Mouse (Mus musculus): ENCODE measurements around the gene Slc11a2. TPM values are rescaled to one million over a fixed set of nuclear protein-coding genes. Genes with fewer than 3 reads are reported as not detected.

The Slc11a2 gene
- polyA plus RNA-seq, 1 experiment from 2014 or later, result 27.1 TPM

DNA sequence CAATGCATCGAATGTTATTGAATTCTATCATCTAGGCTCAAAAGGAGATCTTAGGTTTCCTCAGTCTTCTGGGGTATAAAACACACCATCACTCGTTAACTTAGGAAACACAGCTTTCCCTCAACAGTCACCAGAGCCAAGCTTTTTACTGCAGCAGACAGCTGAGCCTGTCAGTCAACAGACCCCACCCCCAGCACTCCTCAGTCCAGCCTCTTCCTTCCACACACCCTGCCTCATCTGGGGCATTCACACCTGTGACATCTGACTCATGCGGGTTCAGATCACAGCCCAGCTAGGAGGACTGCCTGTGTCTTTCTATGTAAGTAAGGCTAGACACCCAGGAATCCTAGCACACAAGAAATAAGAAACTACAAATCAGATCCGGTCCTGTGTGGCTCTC is 10.9 kb downstream of the Slc11a2 start:
- Histone ChIP-seq H3K4me2 (replicated peaks) (no peak overlapping the region), H3K4me1 (0 out of 2 replicates have a peak, but pooled peaks cover 3% of the 10 kb centered on the region), H3K4me3 (no peak overlapping the region), H3K9me3 (no peaks in the 10 kb centered on the region), H3K9ac (no peak overlapping the region), H3K36me3 (peaks cover 25% of the 10 kb centered on the region), H3K27me3 (replicated peaks) (no peaks in the 10 kb centered on the region), H3K27ac (no peak overlapping the region)
- WGBS, result 76% methylated on average over 4 of the region's 4 CpGs
- no peak for ATAC-seq (ENCODE audit: low FRiP score, low read depth)

DNA sequence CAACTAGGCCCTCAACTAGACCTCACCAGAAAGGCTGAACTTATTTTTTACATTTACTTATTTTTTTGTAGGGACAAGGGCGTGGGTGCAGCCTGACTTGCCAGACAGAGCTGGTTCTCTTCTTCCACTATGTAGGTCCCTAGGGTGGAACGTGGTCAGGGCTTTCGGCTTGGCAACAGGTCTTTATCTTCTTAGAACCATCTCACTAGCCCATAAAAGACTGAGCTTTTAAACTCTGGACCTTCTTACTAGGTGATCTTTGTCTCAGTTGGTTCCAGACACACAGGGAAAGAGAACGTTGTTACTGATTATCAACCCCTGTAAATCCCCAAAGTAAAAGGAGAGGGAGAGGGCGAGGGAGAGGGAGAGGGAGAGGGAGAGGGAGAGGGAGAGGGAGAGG is 11.6 kb downstream of the Slc11a2 start:
- Histone ChIP-seq H3K9ac (no peak overlapping the region), H3K4me3 (no peak overlapping the region), H3K4me2 (replicated peaks) (no peak overlapping the region), H3K4me1 (0 out of 2 replicates have a peak, but pooled peaks cover 3% of the 10 kb centered on the region), H3K9me3 (no peaks in the 10 kb centered on the region), H3K27me3 (replicated peaks) (no peaks in the 10 kb centered on the region), H3K36me3 (peaks cover 31% of the 10 kb centered on the region), H3K27ac (no peak overlapping the region)
- 80% methylated on average over 4 of the region's 5 CpGs for WGBS
- no peak for ATAC-seq (ENCODE audit: low FRiP score, low read depth)

DNA sequence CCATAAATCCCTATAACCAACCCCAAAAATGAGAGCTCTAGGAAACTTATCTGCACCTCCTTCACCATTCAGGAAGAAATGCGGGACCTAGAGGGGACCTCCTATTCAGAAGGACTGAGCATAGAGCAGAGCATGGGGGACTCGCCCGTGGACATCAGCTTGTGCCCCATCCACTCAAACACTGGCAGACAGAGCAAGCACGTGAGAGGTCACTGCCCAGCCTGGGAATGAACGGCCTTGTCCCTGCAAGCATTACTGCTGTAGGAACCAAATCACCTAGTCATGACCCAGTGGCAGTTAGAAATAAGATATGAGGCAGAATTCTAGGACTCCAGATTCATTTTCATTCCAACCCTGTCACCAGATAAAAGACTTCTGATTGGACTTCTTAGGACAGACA is 13.1 kb downstream of the Slc11a2 start:
- no peaks in the 10 kb centered on the region for H3K9me3 ChIP-seq
- no peak overlapping the region for H3K4me2 ChIP-seq (replicated peaks)
- H3K9ac ChIP-seq, result no peak overlapping the region
- peaks cover 38% of the 10 kb centered on the region for H3K36me3 ChIP-seq
- ATAC-seq (ENCODE audit: low FRiP score, low read depth), result no peak
- WGBS, result 91% methylated on average over 5 of the region's 5 CpGs
- no peaks in the 10 kb centered on the region for H3K4me1 ChIP-seq
- no peak overlapping the region for H3K4me3 ChIP-seq
- H3K27me3 ChIP-seq (replicated peaks), result no peaks in the 10 kb centered on the region
- H3K27ac ChIP-seq, result no peak overlapping the region

DNA sequence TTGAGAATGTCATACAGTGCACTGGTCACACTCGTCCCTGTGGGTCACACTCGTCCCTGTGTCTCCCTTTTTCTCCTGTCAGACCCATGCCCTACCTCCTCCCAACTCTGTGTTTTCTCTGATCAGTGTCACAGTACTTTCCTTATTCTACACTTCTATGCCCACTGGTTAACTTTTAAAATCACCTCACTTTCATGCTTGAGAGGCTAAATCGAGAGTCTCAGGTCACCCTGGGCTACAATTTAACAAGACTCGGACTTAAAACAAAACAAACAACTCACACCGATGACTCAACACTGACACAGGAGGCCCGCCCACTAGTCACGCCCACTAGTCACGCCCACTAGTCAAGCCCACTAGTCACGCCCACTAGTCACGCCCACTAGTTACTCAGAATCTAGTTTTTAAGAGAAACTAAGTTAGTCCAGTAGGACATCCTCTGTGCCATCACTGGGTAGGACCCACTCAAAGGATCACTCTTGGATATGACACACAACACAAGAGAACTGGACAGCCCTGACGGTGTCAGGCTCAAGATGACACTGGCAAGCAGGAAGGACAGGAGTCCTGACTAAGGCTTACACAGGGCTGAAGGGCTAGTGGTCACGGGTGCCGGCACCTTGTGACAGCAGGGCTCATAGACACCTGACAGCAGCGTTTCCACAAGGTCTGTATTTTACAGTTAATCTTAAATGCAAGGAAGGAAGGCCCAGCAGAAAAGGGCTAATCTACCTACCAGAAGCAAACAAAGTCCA is 13.8 kb downstream of the Slc11a2 start:
- no peak for ATAC-seq (ENCODE audit: low FRiP score, low read depth)
- no peak overlapping the region for H3K27ac ChIP-seq
- H3K36me3 ChIP-seq, result peaks cover 41% of the 10 kb centered on the region
- H3K4me1 ChIP-seq, result no peaks in the 10 kb centered on the region
- no peaks in the 10 kb centered on the region for H3K27me3 ChIP-seq (replicated peaks)
- H3K9ac ChIP-seq, result no peak overlapping the region
- WGBS, result 54% methylated on average over 14 of the region's 14 CpGs
- no peaks in the 10 kb centered on the region for H3K9me3 ChIP-seq
- no peak overlapping the region for H3K4me3 ChIP-seq
- no peak overlapping the region for H3K4me2 ChIP-seq (replicated peaks)

DNA sequence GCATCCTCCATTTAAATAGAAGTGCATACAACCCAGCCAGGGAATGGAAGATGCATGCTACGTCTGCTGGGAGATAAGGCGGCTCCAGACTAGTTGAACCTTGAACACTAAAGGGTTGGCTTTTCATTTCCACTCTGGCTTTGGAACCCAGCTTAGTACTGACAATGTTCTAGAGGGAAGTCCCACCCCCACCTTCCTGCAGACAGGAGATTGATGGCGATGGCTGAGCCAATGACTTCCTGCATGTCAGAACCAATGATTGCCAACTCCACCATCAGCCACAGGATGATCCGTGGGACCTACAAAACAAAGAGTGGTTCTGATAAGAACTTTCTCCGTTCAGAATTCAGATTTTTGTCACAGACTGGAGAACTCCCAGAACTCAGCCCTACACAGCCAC is 18.8 kb downstream of the Slc11a2 start:
- H3K27ac ChIP-seq, result no peak overlapping the region
- WGBS, result 89% methylated on average over 5 of the region's 5 CpGs
- H3K9me3 ChIP-seq, result no peaks in the 10 kb centered on the region
- no peak for ATAC-seq (ENCODE audit: low FRiP score, low read depth)
- H3K4me1 ChIP-seq, result no peaks in the 10 kb centered on the region
- H3K9ac ChIP-seq, result no peak overlapping the region
- no peaks in the 10 kb centered on the region for H3K27me3 ChIP-seq (replicated peaks)
- no peak overlapping the region for H3K4me2 ChIP-seq (replicated peaks)
- peaks cover 81% of the 10 kb centered on the region for H3K36me3 ChIP-seq
- H3K4me3 ChIP-seq, result no peak overlapping the region

DNA sequence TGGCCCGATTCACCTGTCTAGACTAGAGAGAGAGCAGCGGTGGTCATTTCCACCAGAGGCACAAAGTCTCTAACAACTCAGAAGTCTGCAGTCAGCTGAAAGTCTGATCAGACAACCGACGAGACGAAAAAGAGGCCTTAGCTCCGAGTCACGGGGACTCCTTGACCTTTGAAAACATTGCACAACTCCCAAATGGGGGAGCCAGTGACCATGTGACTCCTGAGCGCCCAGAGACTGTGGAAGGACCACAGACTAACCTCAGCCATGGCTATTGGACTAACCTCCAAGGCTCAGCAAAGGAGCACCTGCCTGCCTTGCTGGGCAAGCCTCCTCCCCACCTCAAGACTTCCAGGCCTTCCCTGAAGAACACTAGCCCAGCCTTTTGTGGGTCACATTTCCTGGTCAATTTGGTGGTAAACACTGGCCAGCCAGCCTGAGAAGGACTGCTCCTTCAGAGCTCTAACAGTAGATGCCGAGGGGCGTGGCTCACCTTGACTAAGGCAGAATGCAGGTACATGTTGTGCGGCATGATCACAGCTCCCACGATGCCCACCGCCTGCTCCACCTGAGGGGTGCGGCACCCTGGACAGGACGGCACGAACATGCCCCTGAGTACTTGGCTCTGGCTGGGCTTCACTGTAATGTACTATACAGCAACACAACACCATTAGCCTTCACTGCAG is 21.4 kb downstream of the Slc11a2 start:
- H3K27me3 ChIP-seq (replicated peaks), result no peaks in the 10 kb centered on the region
- no peak for ATAC-seq (ENCODE audit: low FRiP score, low read depth)
- no peak overlapping the region for H3K9ac ChIP-seq
- no peak overlapping the region for H3K4me2 ChIP-seq (replicated peaks)
- 95% methylated on average over 16 of the region's 16 CpGs for WGBS
- H3K4me1 ChIP-seq, result no peaks in the 10 kb centered on the region
- H3K27ac ChIP-seq, result no peak overlapping the region
- no peaks in the 10 kb centered on the region for H3K9me3 ChIP-seq
- peaks cover 84% of the 10 kb centered on the region for H3K36me3 ChIP-seq
- no peak overlapping the region for H3K4me3 ChIP-seq

DNA sequence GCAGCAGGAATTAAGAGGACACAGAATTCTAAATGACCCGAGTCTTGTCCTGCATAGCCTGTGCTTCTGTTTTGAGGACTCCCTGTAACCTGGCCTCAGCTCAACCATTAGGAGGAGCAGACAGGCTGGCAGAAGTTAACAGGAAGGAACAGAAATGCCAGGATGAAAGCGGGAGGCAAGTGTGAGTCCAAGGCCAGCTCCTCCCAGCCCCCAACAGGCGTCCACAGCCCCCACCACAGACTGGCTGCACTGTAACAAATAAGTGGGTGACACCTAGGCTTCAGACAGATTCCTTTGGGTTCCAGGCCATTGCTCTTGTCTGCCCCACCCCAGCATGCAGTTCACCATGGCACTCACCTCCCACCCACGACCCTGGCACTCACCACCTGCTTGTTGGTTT is 22.1 kb downstream of the Slc11a2 start:
- ATAC-seq (ENCODE audit: low FRiP score, low read depth), result no peak
- H3K4me1 ChIP-seq, result no peaks in the 10 kb centered on the region
- H3K4me2 ChIP-seq (replicated peaks), result no peak overlapping the region
- H3K27ac ChIP-seq, result no peak overlapping the region
- H3K36me3 ChIP-seq, result peaks cover 84% of the 10 kb centered on the region
- no peaks in the 10 kb centered on the region for H3K9me3 ChIP-seq
- WGBS, result 88% methylated on average over 4 of the region's 4 CpGs
- no peaks in the 10 kb centered on the region for H3K27me3 ChIP-seq (replicated peaks)
- no peak overlapping the region for H3K9ac ChIP-seq
- no peak overlapping the region for H3K4me3 ChIP-seq

DNA sequence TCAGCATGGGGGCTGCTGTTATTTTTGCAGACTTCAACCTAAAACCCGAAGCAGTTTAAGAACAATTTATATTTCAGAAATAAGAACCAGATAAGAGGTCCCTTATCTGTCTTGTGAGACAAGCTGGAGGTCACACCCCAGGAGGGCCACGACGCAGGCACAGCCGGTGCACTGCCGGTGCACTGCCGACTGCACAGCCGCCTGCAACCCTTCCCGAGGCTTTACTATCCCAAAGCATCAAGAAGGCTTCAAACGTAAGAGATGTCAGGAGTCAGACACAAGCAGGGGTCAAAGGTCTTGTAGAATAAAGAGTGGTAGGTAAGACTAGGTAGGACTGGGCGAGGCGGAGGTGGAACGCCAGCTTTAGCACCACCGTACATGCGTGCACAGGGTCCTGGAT is 22.5 kb downstream of the Slc11a2 start:
- ATAC-seq (ENCODE audit: low FRiP score, low read depth), result no peak
- Histone ChIP-seq H3K27me3 (replicated peaks) (no peaks in the 10 kb centered on the region), H3K9me3 (no peaks in the 10 kb centered on the region), H3K4me2 (replicated peaks) (no peak overlapping the region), H3K4me1 (no peaks in the 10 kb centered on the region), H3K9ac (no peak overlapping the region), H3K27ac (no peak overlapping the region), H3K4me3 (no peak overlapping the region), H3K36me3 (peaks cover 87% of the 10 kb centered on the region)
- WGBS, result 95% methylated on average over 14 of the region's 14 CpGs

DNA sequence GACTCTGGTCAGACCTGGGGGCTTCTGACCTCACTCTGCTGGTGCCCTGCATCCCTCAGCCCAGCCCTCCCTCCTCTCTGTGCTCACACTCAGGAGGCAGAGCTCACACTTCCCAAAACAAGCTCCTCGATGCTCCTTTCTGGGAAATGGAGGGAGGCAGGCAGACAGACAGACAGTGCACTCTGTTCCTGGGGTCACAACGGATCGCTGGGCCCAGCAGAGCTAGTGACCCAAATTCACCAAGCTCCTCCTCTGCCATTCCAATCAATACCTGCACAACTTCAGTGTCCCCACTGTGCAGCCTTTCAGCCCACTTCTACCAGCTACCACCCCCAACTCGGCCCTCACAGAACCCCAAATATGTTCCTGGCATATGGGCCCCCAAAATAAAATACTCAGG is 23.1 kb downstream of the Slc11a2 start:
- Histone ChIP-seq H3K4me1 (no peaks in the 10 kb centered on the region), H3K36me3 (peaks cover 92% of the 10 kb centered on the region)
- no peak for ATAC-seq (ENCODE audit: low FRiP score, low read depth)

DNA sequence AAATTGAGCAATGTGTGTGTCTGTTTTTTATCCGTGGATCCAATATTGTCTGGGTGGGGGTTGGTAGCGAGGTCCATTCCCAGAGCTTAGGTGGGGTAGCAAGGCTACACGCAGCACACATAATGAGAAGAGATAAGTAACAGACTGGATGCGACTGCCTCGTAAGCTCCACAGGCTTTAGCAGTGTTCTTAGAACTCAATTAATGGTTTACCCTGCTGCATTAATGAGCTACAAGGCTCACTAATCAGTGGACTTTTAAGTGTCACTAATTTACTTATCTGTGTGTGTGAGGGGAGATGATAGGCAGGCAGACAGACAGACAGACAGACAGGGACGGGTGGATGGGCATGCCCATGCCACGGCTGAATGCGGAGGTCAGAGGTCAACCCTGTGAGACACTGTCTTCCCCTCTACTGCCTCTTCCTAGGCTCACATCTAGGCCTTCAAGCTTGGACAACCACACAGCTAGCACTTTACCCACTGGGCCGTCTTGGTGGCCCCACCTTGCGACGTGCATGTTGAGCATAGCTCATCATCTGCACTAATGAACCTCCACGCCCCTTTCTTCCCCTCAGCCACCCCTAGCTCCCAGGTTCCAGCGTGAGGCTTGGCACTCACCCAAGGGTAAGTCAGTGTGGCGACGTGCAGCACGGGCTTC is 24.2 kb downstream of the Slc11a2 start:
- Histone ChIP-seq H3K27me3 (replicated peaks) (no peaks in the 10 kb centered on the region), H3K4me2 (replicated peaks) (no peak overlapping the region), H3K9me3 (no peaks in the 10 kb centered on the region), H3K27ac (no peak overlapping the region), H3K4me1 (no peaks in the 10 kb centered on the region), H3K9ac (no peak overlapping the region), H3K4me3 (no peak overlapping the region), H3K36me3 (peaks cover 96% of the 10 kb centered on the region)
- no peak for ATAC-seq (ENCODE audit: low FRiP score, low read depth)
- WGBS, result 93% methylated on average over 16 of the region's 16 CpGs

More for the DNA sequence above, 23.1 kb downstream of the Slc11a2 start:
- Histone ChIP-seq H3K4me2 (replicated peaks) (no peak overlapping the region), H3K9ac (no peak overlapping the region), H3K9me3 (no peaks in the 10 kb centered on the region), H3K27me3 (replicated peaks) (no peaks in the 10 kb centered on the region), H3K27ac (no peak overlapping the region), H3K4me3 (no peak overlapping the region)
- WGBS, result 90% methylated on average over 4 of the region's 4 CpGs

DNA sequence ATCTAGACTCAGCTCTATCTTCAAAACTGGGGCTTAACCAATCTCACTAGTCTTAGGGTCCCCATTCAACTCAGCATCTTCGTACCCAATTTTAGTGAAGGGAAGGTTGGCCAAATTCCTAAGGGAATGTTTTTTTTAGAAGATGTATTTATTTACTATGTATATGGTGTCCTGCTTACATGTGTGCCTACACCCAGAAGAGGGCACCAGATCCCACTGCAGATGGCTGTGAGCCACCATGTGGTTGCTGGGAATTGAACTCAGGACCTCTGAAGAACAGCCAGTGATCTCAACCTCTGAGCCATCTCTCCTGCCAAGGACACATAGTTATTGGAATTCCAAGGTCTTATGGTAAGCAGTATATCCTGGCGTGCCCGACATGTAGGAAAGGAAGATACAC is 29.3 kb downstream of the Slc11a2 start:
- Histone ChIP-seq H3K9ac (no peak overlapping the region), H3K4me3 (no peak overlapping the region), H3K4me1 (no peaks in the 10 kb centered on the region), H3K27me3 (replicated peaks) (no peaks in the 10 kb centered on the region), H3K9me3 (no peaks in the 10 kb centered on the region), H3K36me3 (peaks cover 72% of the 10 kb centered on the region), H3K4me2 (replicated peaks) (no peak overlapping the region), H3K27ac (no peak overlapping the region)
- WGBS, result 98% methylated on average over 3 of the region's 3 CpGs
- ATAC-seq (ENCODE audit: low FRiP score, low read depth), result no peak

DNA sequence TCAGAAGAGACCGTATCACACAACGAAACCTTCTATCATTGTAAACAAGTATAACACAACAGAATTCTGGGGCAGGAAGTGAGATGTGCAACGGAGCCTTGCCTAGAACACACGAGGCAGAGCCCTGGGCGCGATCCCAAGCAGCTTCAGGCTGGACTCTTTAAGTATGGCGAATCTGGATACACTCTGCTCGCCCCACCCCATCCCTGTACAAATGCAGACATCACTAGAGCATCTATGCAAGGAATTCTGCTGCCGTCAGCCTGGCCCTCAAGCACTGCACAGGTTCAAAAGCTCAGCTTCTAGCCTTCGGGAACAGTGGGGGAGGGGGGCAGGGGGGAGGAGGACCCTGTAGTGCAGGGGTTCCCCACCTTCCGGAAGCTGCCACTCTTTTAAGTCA is 31.9 kb downstream of the Slc11a2 start:
- Histone ChIP-seq H3K36me3 (peaks cover 48% of the 10 kb centered on the region), H3K4me3 (no peak overlapping the region), H3K4me1 (peaks cover 6% of the 10 kb centered on the region; the same call in 1 of the 2 replicates), H3K27ac (no peak overlapping the region), H3K27me3 (replicated peaks) (no peaks in the 10 kb centered on the region), H3K4me2 (replicated peaks) (no peak overlapping the region), H3K9me3 (no peaks in the 10 kb centered on the region), H3K9ac (no peak overlapping the region)
- WGBS, result 81% methylated on average over 11 of the region's 11 CpGs
- no peak for ATAC-seq (ENCODE audit: low FRiP score, low read depth)
